Mouse (Mus musculus) heart, postnatal 4 days (tissue): ENCODE results near the gene Ptpn4. TPM values are rescaled to one million over a fixed set of nuclear protein-coding genes. Genes with fewer than 3 reads are reported as not detected.

Experiments used
- DNase-seq: peaks from one replicate; pipeline ENCODE4 v3.0.0; 2021
- total RNA-seq, 2 experiments: library from RNA; stranded (reverse); gene quantifications; 2 replicates each; pipeline ENCODE4 v1.2.3; 2021

Gene Ptpn4
- 10 to 100 TPM; 25.3 to 26.9 TPM for total RNA-seq

- DNase-seq, result peak; percentile 99
Measured at GRCm38 (mm10) chr1:119837035-119837751, at the start of gene Ptpn4. Gene Ptpn4, minus strand, starts transcription at chr1:119837613.

- no peak for DNase-seq
Measured at GRCm38 (mm10) chr1:119886320-119886719, 48.9 kb upstream of the Ptpn4 start.

- no peak for DNase-seq
Measured at GRCm38 (mm10) chr1:119884272-119884671, 46.9 kb upstream of the Ptpn4 start.

GRCm38 (mm10) chr1:119878909-119879308, 41.5 kb upstream of the Ptpn4 start:
- DNase-seq, result no peak

- DNase-seq, result no peak
Measured at GRCm38 (mm10) chr1:119877469-119877868, 40.1 kb upstream of the Ptpn4 start.

GRCm38 (mm10) chr1:119868395-119869161, 31.2 kb upstream of the Ptpn4 start:
- DNase-seq, result no peak

GRCm38 (mm10) chr1:119867300-119867699, 29.9 kb upstream of the Ptpn4 start:
- no peak for DNase-seq

- DNase-seq, result no peak
Measured at GRCm38 (mm10) chr1:119865311-119865710, 27.9 kb upstream of the Ptpn4 start.

- no peak for DNase-seq
Measured at GRCm38 (mm10) chr1:119863507-119864296, 26.3 kb upstream of the Ptpn4 start.

GRCm38 (mm10) chr1:119859566-119859965, 22.2 kb upstream of the Ptpn4 start:
- no peak for DNase-seq

- DNase-seq, result no peak
Measured at GRCm38 (mm10) chr1:119852980-119853379, 15.6 kb upstream of the Ptpn4 start.

GRCm38 (mm10) chr1:119852339-119852738, 14.9 kb upstream of the Ptpn4 start:
- no peak for DNase-seq

GRCm38 (mm10) chr1:119849146-119849935, 11.9 kb upstream of the Ptpn4 start:
- DNase-seq, result no peak

GRCm38 (mm10) chr1:119845321-119845720, 7.9 kb upstream of the Ptpn4 start:
- no peak for DNase-seq

GRCm38 (mm10) chr1:119843121-119843520, 5.7 kb upstream of the Ptpn4 start:
- DNase-seq, result no peak

- no peak for DNase-seq
Measured at GRCm38 (mm10) chr1:119838241-119838640, 828 bp upstream of the Ptpn4 start.

- DNase-seq, result no peak
Measured at GRCm38 (mm10) chr1:119836479-119837015, 866 bp downstream of the Ptpn4 start.

GRCm38 (mm10) chr1:119835726-119836478, 1.5 kb downstream of the Ptpn4 start:
- no peak for DNase-seq

GRCm38 (mm10) chr1:119828160-119828559, 9.3 kb downstream of the Ptpn4 start:
- no peak for DNase-seq

- peak; percentile 21 for DNase-seq
Measured at GRCm38 (mm10) chr1:119818704-119819103, 18.7 kb downstream of the Ptpn4 start.

- DNase-seq, result no peak
Measured at GRCm38 (mm10) chr1:119807707-119808106, 29.7 kb downstream of the Ptpn4 start.
